In the genomic region with DNA sequence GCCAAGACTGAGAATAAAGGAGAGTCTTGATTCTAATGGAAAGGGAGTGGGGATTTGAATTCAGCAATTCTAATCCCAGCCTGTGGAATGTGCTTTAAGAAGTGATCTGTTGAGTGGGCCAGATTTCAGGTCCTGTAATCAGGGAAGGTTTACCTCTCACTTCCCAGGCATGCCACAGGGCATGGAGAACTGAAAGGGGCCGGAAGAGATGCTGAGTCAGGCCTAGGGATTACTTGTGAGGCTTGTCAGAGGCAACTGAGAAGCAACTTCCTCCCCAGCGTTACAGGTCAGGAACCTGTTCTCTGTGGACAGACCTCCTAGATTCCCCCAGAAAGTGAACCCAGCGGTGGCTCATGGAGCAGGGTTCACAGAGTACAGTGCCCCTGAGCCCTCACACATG, we compare ENCODE assay signal across 18 mouse cellular contexts.
"Had no signal": no experiment of that assay in that cellular context is flagged by ENCODE, and none has a peak within 500 bp of the region (broad histone marks: within the 10 kb centered on the region; RNA-seq: fewer than 3 reads in every experiment).

No protein-coding gene starts in this region.

- ATAC-seq: intestine, embryonic 16.5 days; liver, postnatal 0 days; midbrain, embryonic 15.5 days had no signal

- H3K36me3 ChIP-seq: limb, embryonic 12.5 days; liver, embryonic 13.5 days; midbrain, embryonic 15.5 days; stomach, embryonic 15.5 days had no signal

- H3K27ac ChIP-seq: kidney, embryonic 15.5 days; limb, embryonic 12.5 days; liver, embryonic 13.5 days; macrophage; midbrain, embryonic 15.5 days; stomach, embryonic 15.5 days had no signal

- H3K4me1 ChIP-seq: limb, embryonic 12.5 days; liver, embryonic 13.5 days; megakaryocyte, embryonic 14.5 days; midbrain, embryonic 15.5 days; stomach, embryonic 15.5 days had no signal

- H3K9me3 ChIP-seq: kidney, embryonic 15.5 days; limb, embryonic 12.5 days; liver, embryonic 13.5 days; midbrain, embryonic 15.5 days; stomach, embryonic 15.5 days had no signal

- H3K4me3 ChIP-seq: kidney, embryonic 15.5 days; limb, embryonic 12.5 days; liver, embryonic 13.5 days; megakaryocyte, embryonic 14.5 days; midbrain, embryonic 15.5 days; stomach, embryonic 15.5 days had no signal

- H3K4me2 ChIP-seq: kidney, embryonic 15.5 days; limb, embryonic 12.5 days; liver, embryonic 13.5 days; midbrain, embryonic 11.5 days; midbrain, embryonic 15.5 days; stomach, embryonic 15.5 days had no signal

- H3K9ac ChIP-seq: kidney, embryonic 15.5 days; limb, embryonic 12.5 days; liver, embryonic 13.5 days; liver, postnatal 0 days; midbrain, embryonic 15.5 days; stomach, embryonic 15.5 days had no signal

- DNase-seq: kidney, adult 2 months; kidney, postnatal 14 days; layer of hippocampus, adult 9-11 months; layer of hippocampus, postnatal 36 days; liver; liver, embryonic 13.5 days; liver, postnatal 0 days; lung, postnatal 14 days; right cerebral cortex, postnatal 14 days; thymus, postnatal 14 days had no signal

- H3K27me3 ChIP-seq: kidney, embryonic 15.5 days; limb, embryonic 12.5 days; liver, embryonic 13.5 days; megakaryocyte, embryonic 14.5 days; midbrain, embryonic 15.5 days; stomach, embryonic 15.5 days had no signal
